Mouse (Mus musculus): ENCODE results near the gene Cd69. TPM values are rescaled to one million over a fixed set of nuclear protein-coding genes. Genes with fewer than 3 reads are reported as not detected.

Gene Cd69
- polyA plus RNA-seq, 1 experiment, result 1.3 TPM

- Histone ChIP-seq H3K4me3 (replicated peaks) (peak overlapping the region; percentile 38), H3K9me3 (no peaks in the 10 kb centered on the region), H3K27me3 (replicated peaks) (no peaks in the 10 kb centered on the region), H3K36me3 (replicated peaks; ENCODE audit: low read length) (peaks cover 27% of the 10 kb centered on the region), H3K4me1 (peaks cover 76% of the 10 kb centered on the region)
- no peak for TF ChIP-seq FLI1 (IDR thresholded peaks at IDR 0.05; ENCODE audit: low read length)
- TF ChIP-seq GATA1 (IDR thresholded peaks at IDR 0.05; ENCODE audit: borderline replicate concordance, low read length), result no peak
Observed at GRCm38 (mm10) chr6:129229774-129230578, 45.3 kb downstream of the Cd69 start.

DNA sequence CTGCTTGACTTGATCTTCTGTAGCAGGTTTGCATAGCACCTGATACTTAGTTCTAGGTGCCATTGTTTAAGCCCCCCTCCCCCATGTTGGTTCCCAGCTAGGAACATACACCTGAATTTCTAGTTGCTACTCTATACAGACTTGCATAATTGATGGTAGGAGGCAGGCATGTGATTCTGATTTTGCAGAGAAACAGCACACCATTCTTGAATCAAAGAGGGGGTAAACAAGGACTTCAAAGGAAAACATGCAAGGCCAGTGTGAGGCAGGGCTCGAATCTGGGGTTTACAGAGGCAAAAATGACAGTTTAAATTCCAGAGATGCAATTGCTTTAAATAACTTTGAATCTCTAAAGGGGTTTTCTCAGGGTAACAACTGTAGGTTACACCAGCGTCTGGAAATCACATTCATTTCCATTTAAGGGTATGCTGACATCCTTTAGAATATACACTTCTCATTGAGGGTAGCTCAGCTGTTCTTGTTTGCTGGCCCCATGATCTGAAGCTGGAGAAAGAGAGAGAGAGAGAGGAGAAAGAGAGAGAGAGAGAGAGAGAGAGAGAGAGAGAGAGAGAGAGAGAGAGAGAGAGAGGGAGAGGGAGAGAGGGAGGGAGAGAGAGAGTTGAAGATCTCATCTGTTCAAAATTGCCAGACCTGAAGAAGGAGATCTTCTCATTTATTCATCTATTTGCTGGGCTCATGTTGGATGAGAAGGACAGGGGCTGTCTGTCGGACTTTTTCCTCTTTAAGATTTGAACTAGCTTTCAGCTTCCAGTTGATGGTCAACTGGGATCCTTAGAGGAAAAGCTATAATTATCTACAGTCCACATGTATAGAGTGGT lies 46.1 kb downstream of the Cd69 start:
- Histone ChIP-seq H3K27me3 (replicated peaks) (no peaks in the 10 kb centered on the region), H3K4me3 (replicated peaks) (no peak overlapping the region), H3K9me3 (no peaks in the 10 kb centered on the region), H3K4me1 (peaks cover 76% of the 10 kb centered on the region), H3K36me3 (replicated peaks; ENCODE audit: low read length) (peaks cover 27% of the 10 kb centered on the region)
- TF ChIP-seq GATA1 (IDR thresholded peaks at IDR 0.05; ENCODE audit: borderline replicate concordance, low read length) (no peak), FLI1 (IDR thresholded peaks at IDR 0.05; ENCODE audit: low read length) (no peak)

DNA sequence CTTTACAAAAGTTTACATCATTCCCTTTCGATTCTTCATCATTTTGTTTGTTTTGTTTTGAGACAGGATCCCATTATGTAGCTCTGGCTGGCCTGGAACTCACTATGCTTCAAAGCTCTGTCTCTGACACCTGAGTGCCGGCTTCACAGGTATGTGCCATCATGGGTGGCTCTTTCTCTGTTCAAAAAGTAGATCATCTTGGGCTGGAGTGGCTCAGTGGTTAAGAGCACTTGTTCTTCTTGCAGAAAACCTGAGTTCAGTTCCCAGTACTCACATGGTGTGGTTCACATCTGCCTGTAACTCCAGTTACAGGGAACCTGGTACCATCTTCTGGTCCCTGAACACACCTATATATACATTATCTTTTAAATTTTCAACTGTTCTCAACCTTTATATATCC lies 50.2 kb downstream of the Cd69 start:
- Histone ChIP-seq H3K27me3 (replicated peaks) (no peaks in the 10 kb centered on the region), H3K4me1 (peaks cover 58% of the 10 kb centered on the region), H3K4me3 (replicated peaks) (no peak overlapping the region), H3K36me3 (replicated peaks; ENCODE audit: low read length) (peaks cover 28% of the 10 kb centered on the region), H3K9me3 (no peaks in the 10 kb centered on the region)
- TF ChIP-seq FLI1 (IDR thresholded peaks at IDR 0.05; ENCODE audit: low read length), result no peak
- no peak for TF ChIP-seq GATA1 (IDR thresholded peaks at IDR 0.05; ENCODE audit: borderline replicate concordance, low read length)

GRCm38 (mm10) chr6:129224090-129224489 lies 51.1 kb downstream of the Cd69 start:
- no peak overlapping the region for H3K4me3 ChIP-seq (replicated peaks)
- H3K36me3 ChIP-seq (replicated peaks; ENCODE audit: low read length), result peaks cover 32% of the 10 kb centered on the region
- H3K4me1 ChIP-seq, result peaks cover 52% of the 10 kb centered on the region
- H3K9me3 ChIP-seq, result no peaks in the 10 kb centered on the region
- TF ChIP-seq FLI1 (IDR thresholded peaks at IDR 0.05; ENCODE audit: low read length) (no peak), GATA1 (IDR thresholded peaks at IDR 0.05; ENCODE audit: borderline replicate concordance, low read length) (no peak)
- no peaks in the 10 kb centered on the region for H3K27me3 ChIP-seq (replicated peaks)

DNA sequence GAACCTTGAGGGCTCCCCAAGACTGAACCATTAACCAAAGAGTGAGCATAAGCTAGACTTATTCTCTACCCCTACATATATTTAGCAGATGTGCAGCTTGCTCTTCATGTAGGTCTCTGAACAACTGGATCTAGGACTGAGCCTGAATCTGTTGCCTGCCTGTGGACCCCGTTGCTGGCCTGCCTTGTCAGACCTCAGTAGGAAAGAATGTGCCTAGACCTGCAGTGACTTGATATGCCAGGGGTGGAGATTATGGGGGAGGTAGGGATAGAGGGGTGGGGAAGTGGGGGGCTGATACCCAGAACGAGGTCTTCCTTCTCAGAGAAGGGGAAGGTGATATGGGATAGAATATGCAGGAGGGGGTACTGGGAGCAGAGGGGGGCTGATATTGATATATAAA lies 51.6 kb downstream of the Cd69 start:
- Histone ChIP-seq H3K27me3 (replicated peaks) (no peaks in the 10 kb centered on the region), H3K4me3 (replicated peaks) (no peak overlapping the region), H3K9me3 (no peaks in the 10 kb centered on the region), H3K4me1 (peaks cover 47% of the 10 kb centered on the region), H3K36me3 (replicated peaks; ENCODE audit: low read length) (peaks cover 30% of the 10 kb centered on the region)
- TF ChIP-seq GATA1 (IDR thresholded peaks at IDR 0.05; ENCODE audit: borderline replicate concordance, low read length), result no peak
- TF ChIP-seq FLI1 (IDR thresholded peaks at IDR 0.05; ENCODE audit: low read length), result no peak

DNA sequence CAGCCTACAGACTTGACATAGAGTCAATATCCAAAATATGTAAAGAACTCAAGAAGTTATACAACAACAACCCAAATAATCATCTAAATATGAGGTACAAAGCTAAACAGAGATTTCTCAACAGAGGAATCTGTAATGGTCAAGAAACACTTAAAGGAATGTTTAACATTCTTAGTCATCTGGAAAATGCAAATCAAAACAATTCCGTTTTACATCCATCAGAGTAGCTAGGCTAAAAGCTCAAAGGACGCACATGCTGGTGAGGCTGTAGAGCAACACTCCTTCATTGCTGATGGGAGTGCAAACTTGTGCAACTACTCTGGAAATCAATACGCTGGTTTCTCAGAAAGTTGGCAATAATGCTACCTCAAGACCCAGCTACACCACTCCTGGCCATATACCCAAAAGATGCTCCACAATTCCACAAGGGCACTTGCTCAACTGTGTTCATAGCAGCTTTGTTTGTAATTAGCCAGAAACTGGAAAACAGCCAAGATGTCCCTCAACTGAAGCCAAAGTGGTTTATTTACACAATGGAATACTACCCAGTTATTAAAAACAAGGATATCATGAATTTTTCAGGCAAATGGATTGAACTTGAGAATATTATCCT lies 52.9 kb downstream of the Cd69 start:
- H3K4me3 ChIP-seq (replicated peaks), result no peak overlapping the region
- no peaks in the 10 kb centered on the region for H3K9me3 ChIP-seq
- no peaks in the 10 kb centered on the region for H3K27me3 ChIP-seq (replicated peaks)
- H3K36me3 ChIP-seq (replicated peaks; ENCODE audit: low read length), result peaks cover 26% of the 10 kb centered on the region
- peaks cover 48% of the 10 kb centered on the region for H3K4me1 ChIP-seq
- no peak for TF ChIP-seq FLI1 (IDR thresholded peaks at IDR 0.05; ENCODE audit: low read length)
- TF ChIP-seq GATA1 (IDR thresholded peaks at IDR 0.05; ENCODE audit: borderline replicate concordance, low read length), result no peak

- no peak overlapping the region for H3K4me3 ChIP-seq (replicated peaks)
- TF ChIP-seq FLI1 (IDR thresholded peaks at IDR 0.05; ENCODE audit: low read length) (no peak), GATA1 (IDR thresholded peaks at IDR 0.05; ENCODE audit: borderline replicate concordance, low read length) (no peak)
- peaks cover 18% of the 10 kb centered on the region for H3K36me3 ChIP-seq (replicated peaks; ENCODE audit: low read length)
- H3K9me3 ChIP-seq, result no peaks in the 10 kb centered on the region
- no peaks in the 10 kb centered on the region for H3K27me3 ChIP-seq (replicated peaks)
- peaks cover 58% of the 10 kb centered on the region for H3K4me1 ChIP-seq
Observed at GRCm38 (mm10) chr6:129221053-129221452, 54.2 kb downstream of the Cd69 start.

DNA sequence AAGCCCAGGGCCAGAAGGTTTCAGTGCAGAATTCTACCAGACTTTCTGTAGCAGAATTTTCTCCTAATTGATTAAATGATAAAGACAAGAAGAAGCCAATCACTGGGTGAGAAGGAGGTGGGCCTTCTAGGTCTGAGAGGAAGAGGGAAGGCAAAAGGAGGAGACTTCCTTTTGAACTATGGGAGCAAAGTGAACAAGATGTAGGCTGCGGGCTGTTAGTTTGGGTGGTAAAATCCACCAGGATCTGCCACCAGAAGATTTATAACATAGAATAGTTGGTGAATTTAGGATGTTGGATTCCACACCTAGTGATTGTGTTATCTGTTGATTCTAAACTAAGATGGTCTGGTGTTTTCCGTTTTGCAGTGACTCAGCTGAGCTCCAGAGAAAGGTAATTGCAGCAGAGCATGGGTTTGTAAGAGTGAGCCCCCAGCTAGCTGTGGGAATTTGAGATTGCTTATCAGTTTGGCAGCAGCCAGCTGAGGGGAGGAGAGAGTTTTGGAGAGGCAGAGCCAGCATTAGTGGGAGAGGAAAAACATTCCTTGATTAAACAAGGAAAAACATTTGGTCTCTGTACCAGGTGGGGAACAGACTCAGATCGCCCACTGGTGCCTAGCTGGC lies 55.2 kb downstream of the Cd69 start:
- Histone ChIP-seq H3K4me1 (peaks cover 59% of the 10 kb centered on the region), H3K36me3 (replicated peaks; ENCODE audit: low read length) (peaks cover 23% of the 10 kb centered on the region)

DNA sequence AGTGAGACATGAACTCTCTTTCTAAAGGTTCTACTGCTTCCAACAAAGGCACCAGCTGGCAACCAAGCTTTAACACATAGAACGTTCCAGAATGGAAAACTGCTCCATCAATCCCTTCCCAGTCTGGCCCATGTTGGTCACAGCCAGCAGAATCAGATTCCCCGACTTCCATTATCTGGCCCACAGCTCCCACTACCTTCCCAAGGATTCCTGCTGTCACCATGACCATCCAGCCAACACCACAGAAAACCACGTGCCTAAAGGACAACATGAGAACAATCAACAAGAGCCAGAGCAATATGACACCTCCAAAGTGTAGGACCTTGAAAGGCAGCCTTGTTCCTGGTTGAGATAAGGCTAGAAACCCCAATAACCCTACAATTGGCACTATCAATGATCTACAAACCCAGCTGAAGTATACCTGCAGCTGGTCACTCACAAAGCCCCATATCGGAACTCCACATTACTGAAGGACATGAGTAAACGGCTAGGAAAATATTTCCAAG lies 57.0 kb downstream of the Cd69 start:
- Histone ChIP-seq H3K4me3 (replicated peaks) (no peak overlapping the region), H3K4me1 (peaks cover 42% of the 10 kb centered on the region), H3K36me3 (replicated peaks; ENCODE audit: low read length) (peaks cover 26% of the 10 kb centered on the region), H3K9me3 (no peaks in the 10 kb centered on the region), H3K27me3 (replicated peaks) (no peaks in the 10 kb centered on the region)
- TF ChIP-seq GATA1 (IDR thresholded peaks at IDR 0.05; ENCODE audit: borderline replicate concordance, low read length) (no peak), FLI1 (IDR thresholded peaks at IDR 0.05; ENCODE audit: low read length) (no peak)

More for the DNA sequence above, 55.2 kb downstream of the Cd69 start:
- Histone ChIP-seq H3K9me3 (no peaks in the 10 kb centered on the region), H3K4me3 (replicated peaks) (no peak overlapping the region), H3K27me3 (replicated peaks) (no peaks in the 10 kb centered on the region)
- TF ChIP-seq FLI1 (IDR thresholded peaks at IDR 0.05; ENCODE audit: low read length), result no peak
- TF ChIP-seq GATA1 (IDR thresholded peaks at IDR 0.05; ENCODE audit: borderline replicate concordance, low read length), result no peak

Other genes starting within 250 kb of the Cd69 start
- not detected in 2 replicates for gene Klrb1f, start 229.5 kb downstream of the Cd69 start, polyA plus RNA-seq (2012; ENCODE audit: insufficient read depth, low replicate concordance)
- not detected in 2 replicates for gene Clec2e, start 174.5 kb downstream of the Cd69 start, polyA plus RNA-seq (2012; ENCODE audit: insufficient read depth, low replicate concordance)
- 1.2 TPM in 1 of 2 replicates, not detected in the other for gene Clec2d, start 94.8 kb downstream of the Cd69 start, polyA plus RNA-seq (2012; ENCODE audit: insufficient read depth, low replicate concordance)
- not detected in 2 replicates for gene 4922502D21Rik, start 56.4 kb upstream of the Cd69 start, polyA plus RNA-seq (2012; ENCODE audit: insufficient read depth, low replicate concordance)
- 0.67 TPM in 1 of 2 replicates, not detected in the other for gene Clec12a, start 67.3 kb upstream of the Cd69 start, polyA plus RNA-seq (2012; ENCODE audit: insufficient read depth, low replicate concordance)
- not detected in 2 replicates for gene Clec12b, start 110.4 kb upstream of the Cd69 start, polyA plus RNA-seq (2012; ENCODE audit: insufficient read depth, low replicate concordance)
- gene Clec1b, start 121.9 kb upstream of the Cd69 start, polyA plus RNA-seq (2012; ENCODE audit: insufficient read depth, low replicate concordance), result 10.7 and 19.5 TPM in 2 replicates
- not detected in 2 replicates for gene Clec9a, start 133.4 kb upstream of the Cd69 start, polyA plus RNA-seq (2012; ENCODE audit: insufficient read depth, low replicate concordance)
- not detected in 2 replicates for gene Clec1a, start 176.6 kb upstream of the Cd69 start, polyA plus RNA-seq (2012; ENCODE audit: insufficient read depth, low replicate concordance)
- gene Olr1, start 231.7 kb upstream of the Cd69 start, polyA plus RNA-seq (2012; ENCODE audit: insufficient read depth, low replicate concordance), result 0.21 TPM in 1 of 2 replicates, not detected in the other
- not detected in 2 replicates for gene Tmem52b, start 237.1 kb upstream of the Cd69 start, polyA plus RNA-seq (2012; ENCODE audit: insufficient read depth, low replicate concordance)